18 mouse cellular contexts compared by ENCODE assay signal in genomic region chr6:138424514-138425225, GRCm38 (mm10).
A peak's percentile ranks its signal among the peaks of the same experiment; 100 is the strongest.
DNase-seq lines count a peak whose midpoint lies in the region; ATAC-seq lines count a peak whose summit lies in the region.
"Had no signal": no experiment of that assay in that cellular context is flagged by ENCODE, and none has a peak within 500 bp of the region (broad histone marks: within the 10 kb centered on the region; RNA-seq: fewer than 3 reads in every experiment).

No protein-coding gene starts in this region.

- peak; percentile 52 for ATAC-seq in forebrain, embryonic 15.5 days (replicated peaks)
- peak; percentile 3; the same call in 1 of the 2 replicates for ATAC-seq in midbrain, embryonic 12.5 days (ENCODE audit: low FRiP score, low read depth)

- 17% methylated on average over 9 of the region's 9 CpGs for WGBS in forebrain, embryonic 15.5 days
- whole genome bisulfite sequencing in midbrain, embryonic 12.5 days = 54% methylated on average over 9 of the region's 9 CpGs

- no peaks in the 10 kb centered on the region for H3K27me3 ChIP-seq in forebrain, embryonic 15.5 days
- H3K27me3 ChIP-seq in midbrain, embryonic 12.5 days = peaks cover 7% of the 10 kb centered on the region; the same call in 1 of the 2 replicates

- H3K36me3 ChIP-seq in forebrain, embryonic 15.5 days = no peaks in the 10 kb centered on the region
- no peaks in the 10 kb centered on the region for H3K36me3 ChIP-seq in midbrain, embryonic 12.5 days
- H3K36me3 ChIP-seq: embryonic facial prominence, embryonic 15.5 days; G1E; liver, embryonic 13.5 days had no signal

- peak overlapping the region; percentile 25 for H3K4me2 ChIP-seq in forebrain, embryonic 15.5 days (replicated peaks)
- H3K4me2 ChIP-seq in midbrain, embryonic 12.5 days (replicated peaks) = peak overlapping the region; percentile 29
- H3K4me2 ChIP-seq: embryonic facial prominence, embryonic 15.5 days; liver, embryonic 13.5 days had no signal

- DNase-seq in right cerebral cortex, postnatal 10 days (ENCODE audit: low spot score in 2 of 2) = peak; percentile 54 to 64
- DNase-seq in right cerebral cortex, postnatal 36 days (ENCODE audit: low spot score in 2 of 2) = no peak
- DNase-seq in retina, embryonic 14.5 days (ENCODE audit: low spot score) = peak; percentile 50
- no peak for DNase-seq in urinary bladder, postnatal 14 days (ENCODE audit: low spot score)
- DNase-seq in ovary, postnatal 36 days (ENCODE audit: low spot score) = no peak
- DNase-seq in layer of hippocampus, postnatal 10 days (ENCODE audit: low spot score in 2 of 2) = no peak
- DNase-seq: adrenal gland, postnatal 10 days; cerebellum, adult 8-10 months; gastrocnemius, postnatal 14 days; kidney, adult 11 months; liver, embryonic 13.5 days; lung, postnatal 36 days; right cerebral cortex, postnatal 4 days; thymus, postnatal 14 days had no signal

- H3K4me3 ChIP-seq in forebrain, embryonic 15.5 days = peak overlapping the region; percentile 13
- H3K4me3 ChIP-seq in midbrain, embryonic 12.5 days = peak overlapping the region; percentile 31
- H3K4me3 ChIP-seq: embryonic facial prominence, embryonic 15.5 days; liver, embryonic 13.5 days had no signal

- H3K4me1 ChIP-seq in forebrain, embryonic 15.5 days = peaks cover 63% of the 10 kb centered on the region
- peaks cover 39% of the 10 kb centered on the region for H3K4me1 ChIP-seq in midbrain, embryonic 12.5 days
- H3K4me1 ChIP-seq: liver, embryonic 13.5 days had no signal

- peak overlapping the region; percentile 51 for H3K27ac ChIP-seq in forebrain, embryonic 15.5 days (replicated peaks)
- H3K27ac ChIP-seq in midbrain, embryonic 12.5 days (replicated peaks) = peak overlapping the region; percentile 60
- H3K27ac ChIP-seq: embryonic facial prominence, embryonic 15.5 days; liver, embryonic 13.5 days had no signal

- H3K9me3 ChIP-seq in forebrain, embryonic 15.5 days = no peaks in the 10 kb centered on the region
- no peaks in the 10 kb centered on the region for H3K9me3 ChIP-seq in midbrain, embryonic 12.5 days
- H3K9me3 ChIP-seq: embryonic facial prominence, embryonic 15.5 days; liver, embryonic 13.5 days had no signal

- no peak overlapping the region for H3K9ac ChIP-seq in forebrain, embryonic 15.5 days (replicated peaks)
- peak overlapping the region; percentile 24; the same call in 1 of the 2 replicates for H3K9ac ChIP-seq in midbrain, embryonic 12.5 days (replicated peaks)
- H3K9ac ChIP-seq: embryonic facial prominence, embryonic 15.5 days; liver, embryonic 13.5 days had no signal

Comparison
In these comparisons a context has a peak if more than half of its experiments do, and no peak if none do; other contexts are left out.
1. DNase-seq: peak in right cerebral cortex, postnatal 10 days (2 of 2) and retina, embryonic 14.5 days (single experiment); none in right cerebral cortex, postnatal 36 days (0 of 2), urinary bladder, postnatal 14 days (single experiment), ovary, postnatal 36 days (single experiment) and layer of hippocampus, postnatal 10 days (0 of 2).